Mouse (Mus musculus): ENCODE measurements at regions not wholly inside any gene's neighbourhood (a gene's known extent, or its start where the extent isn't known, plus 50 kb on each side); places are given as distances from the start of the nearest gene placed in this dataset.

DNA sequence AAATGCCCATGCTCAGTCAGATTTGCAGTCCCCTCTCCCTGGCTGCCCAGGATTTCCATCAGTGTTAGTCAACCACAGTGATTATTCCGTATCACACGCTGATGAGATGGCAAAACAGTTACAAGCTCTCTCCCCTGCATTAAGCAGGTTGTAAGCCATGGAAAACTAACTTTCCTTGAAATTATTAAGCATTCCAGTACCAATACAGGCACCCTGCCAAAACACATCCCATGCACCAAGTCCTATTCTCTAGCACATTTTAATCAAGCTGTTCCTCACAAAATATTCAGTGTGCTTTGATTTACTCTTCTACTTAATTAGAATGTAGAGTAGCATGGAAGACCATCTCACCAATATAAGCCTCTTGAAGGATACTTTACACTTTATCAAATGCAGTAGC is 768.4 kb upstream of the Mms22l start:
- ATAC-seq (ENCODE audit: low read depth) = no peak; the same call in 1 of the 2 replicates
- H3K36me3 ChIP-seq (ENCODE audit: control insufficient read depth, insufficient read depth, low read length) = no peaks in the 10 kb centered on the region
- H3K4me3 ChIP-seq (ENCODE audit: low read depth, low read length) = no peak overlapping the region
- H3K9ac ChIP-seq (replicated peaks; ENCODE audit: low read depth, low read length) = no peak overlapping the region
- H3K4me1 ChIP-seq (ENCODE audit: control insufficient read depth, insufficient read depth, low read length) = no peaks in the 10 kb centered on the region
- no peak overlapping the region for H3K27ac ChIP-seq (ENCODE audit: low read depth, low read length)
- H3K9me3 ChIP-seq (ENCODE audit: control insufficient read depth, low read length) = no peaks in the 10 kb centered on the region
- 47% methylated on average over 2 of the region's 2 CpGs for WGBS
- no peak overlapping the region for H3K4me2 ChIP-seq (ENCODE audit: low read depth, low read length)
- H3K27me3 ChIP-seq (ENCODE audit: control insufficient read depth, insufficient read depth, low read length) = no peaks in the 10 kb centered on the region

DNA sequence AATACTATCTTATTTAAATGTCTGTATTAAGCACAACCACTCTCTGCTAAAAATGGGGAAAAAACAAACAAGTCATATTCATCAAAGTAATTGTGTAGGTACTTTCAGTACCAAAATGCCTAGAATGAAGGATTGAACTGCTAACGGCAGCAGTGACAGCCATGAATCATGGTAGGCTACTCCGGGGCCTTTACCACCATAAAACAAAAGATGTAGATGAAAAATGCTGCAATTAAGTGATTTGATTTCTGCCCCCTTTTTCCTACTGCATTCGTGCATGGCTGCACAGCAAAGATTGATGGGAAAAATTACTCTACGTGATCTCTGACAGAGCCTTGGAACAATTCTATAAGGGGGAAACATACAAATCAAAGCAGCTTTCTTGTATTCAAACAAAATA is 763.8 kb upstream of the Mms22l start:
- no peaks in the 10 kb centered on the region for H3K4me1 ChIP-seq (ENCODE audit: control insufficient read depth, insufficient read depth, low read length)
- ATAC-seq (ENCODE audit: low read depth) = 0 out of 2 replicates have a peak, but pooled peaks have one; percentile 41
- no peaks in the 10 kb centered on the region for H3K9me3 ChIP-seq (ENCODE audit: control insufficient read depth, low read length)
- H3K27me3 ChIP-seq (ENCODE audit: control insufficient read depth, insufficient read depth, low read length) = no peaks in the 10 kb centered on the region
- H3K36me3 ChIP-seq (ENCODE audit: control insufficient read depth, insufficient read depth, low read length) = no peaks in the 10 kb centered on the region
- H3K9ac ChIP-seq (replicated peaks; ENCODE audit: low read depth, low read length) = no peak overlapping the region
- H3K4me3 ChIP-seq (ENCODE audit: low read depth, low read length) = no peak overlapping the region
- H3K4me2 ChIP-seq (ENCODE audit: low read depth, low read length) = no peak overlapping the region
- WGBS = 22% methylated on average over 4 of the region's 4 CpGs
- H3K27ac ChIP-seq (ENCODE audit: low read depth, low read length) = no peak overlapping the region

GRCm38 (mm10) chr4:23744079-23744478 is 752.2 kb upstream of the Mms22l start:
- no peaks in the 10 kb centered on the region for H3K36me3 ChIP-seq (ENCODE audit: control insufficient read depth, insufficient read depth, low read length)
- no peak overlapping the region for H3K9ac ChIP-seq (replicated peaks; ENCODE audit: low read depth, low read length)
- WGBS = 33% methylated on average over 7 of the region's 7 CpGs
- no peaks in the 10 kb centered on the region for H3K27me3 ChIP-seq (ENCODE audit: control insufficient read depth, insufficient read depth, low read length)
- no peak overlapping the region for H3K4me3 ChIP-seq (ENCODE audit: low read depth, low read length)
- peak; percentile 88 for ATAC-seq (ENCODE audit: low read depth)
- no peak overlapping the region for H3K27ac ChIP-seq (ENCODE audit: low read depth, low read length)
- peak overlapping the region; percentile 14; the same call in 1 of the 2 replicates for H3K4me2 ChIP-seq (ENCODE audit: low read depth, low read length)
- no peaks in the 10 kb centered on the region for H3K9me3 ChIP-seq (ENCODE audit: control insufficient read depth, low read length)
- H3K4me1 ChIP-seq (ENCODE audit: control insufficient read depth, insufficient read depth, low read length) = no peaks in the 10 kb centered on the region

GRCm38 (mm10) chr4:23758005-23758404 is 738.2 kb upstream of the Mms22l start:
- Histone ChIP-seq H3K4me1 (ENCODE audit: control insufficient read depth, insufficient read depth, low read length) (no peaks in the 10 kb centered on the region), H3K27ac (ENCODE audit: low read depth, low read length) (no peak overlapping the region), H3K27me3 (ENCODE audit: control insufficient read depth, insufficient read depth, low read length) (no peaks in the 10 kb centered on the region), H3K36me3 (ENCODE audit: control insufficient read depth, insufficient read depth, low read length) (no peaks in the 10 kb centered on the region), H3K9ac (replicated peaks; ENCODE audit: low read depth, low read length) (no peak overlapping the region), H3K9me3 (ENCODE audit: control insufficient read depth, low read length) (no peaks in the 10 kb centered on the region), H3K4me3 (ENCODE audit: low read depth, low read length) (no peak overlapping the region), H3K4me2 (ENCODE audit: low read depth, low read length) (no peak overlapping the region)
- ATAC-seq (ENCODE audit: low read depth) = no peak

- Histone ChIP-seq H3K4me3 (ENCODE audit: low read depth, low read length) (no peak overlapping the region), H3K4me2 (ENCODE audit: low read depth, low read length) (no peak overlapping the region), H3K27ac (ENCODE audit: low read depth, low read length) (no peak overlapping the region), H3K36me3 (ENCODE audit: control insufficient read depth, insufficient read depth, low read length) (no peaks in the 10 kb centered on the region), H3K27me3 (ENCODE audit: control insufficient read depth, insufficient read depth, low read length) (no peaks in the 10 kb centered on the region), H3K9ac (replicated peaks; ENCODE audit: low read depth, low read length) (no peak overlapping the region), H3K9me3 (ENCODE audit: control insufficient read depth, low read length) (no peaks in the 10 kb centered on the region), H3K4me1 (ENCODE audit: control insufficient read depth, insufficient read depth, low read length) (no peaks in the 10 kb centered on the region)
- 23% methylated on average over 4 of the region's 4 CpGs for WGBS
- ATAC-seq (ENCODE audit: low read depth) = peak; percentile 96
Observed at GRCm38 (mm10) chr4:23787417-23788204, 708.6 kb upstream of the Mms22l start.

DNA sequence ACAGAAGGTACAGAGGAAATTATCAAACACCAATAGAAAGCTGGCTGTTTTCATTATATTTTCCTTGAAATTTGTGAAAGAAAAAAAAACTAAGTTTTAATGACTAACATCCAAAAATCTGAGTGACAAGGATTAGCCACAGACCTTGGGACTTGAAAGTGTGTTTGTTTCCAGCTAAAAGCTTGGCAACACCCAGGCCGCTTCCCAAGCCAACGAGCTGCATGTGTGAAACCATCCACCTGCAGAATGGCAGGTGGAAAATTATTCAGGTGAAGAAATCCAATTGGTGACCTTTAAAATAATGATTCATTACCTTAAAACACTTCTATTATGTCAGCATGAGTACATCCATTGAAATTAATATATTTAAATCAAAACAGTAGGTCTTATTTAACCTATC is 672.7 kb upstream of the Mms22l start:
- 80% methylated on average over 2 of the region's 2 CpGs for WGBS
- H3K4me2 ChIP-seq (ENCODE audit: low read depth, low read length) = no peak overlapping the region
- H3K9me3 ChIP-seq (ENCODE audit: control insufficient read depth, low read length) = no peaks in the 10 kb centered on the region
- H3K27me3 ChIP-seq (ENCODE audit: control insufficient read depth, insufficient read depth, low read length) = no peaks in the 10 kb centered on the region
- ATAC-seq (ENCODE audit: low read depth) = no peak
- H3K9ac ChIP-seq (replicated peaks; ENCODE audit: low read depth, low read length) = no peak overlapping the region
- no peak overlapping the region for H3K27ac ChIP-seq (ENCODE audit: low read depth, low read length)
- H3K4me1 ChIP-seq (ENCODE audit: control insufficient read depth, insufficient read depth, low read length) = no peaks in the 10 kb centered on the region
- H3K36me3 ChIP-seq (ENCODE audit: control insufficient read depth, insufficient read depth, low read length) = no peaks in the 10 kb centered on the region
- no peak overlapping the region for H3K4me3 ChIP-seq (ENCODE audit: low read depth, low read length)

GRCm38 (mm10) chr4:23826885-23827284 is 669.4 kb upstream of the Mms22l start:
- ATAC-seq (ENCODE audit: low read depth) = peak; percentile 28; the same call in 1 of the 2 replicates
- H3K4me1 ChIP-seq (ENCODE audit: control insufficient read depth, insufficient read depth, low read length) = no peaks in the 10 kb centered on the region
- H3K27ac ChIP-seq (ENCODE audit: low read depth, low read length) = no peak overlapping the region
- H3K27me3 ChIP-seq (ENCODE audit: control insufficient read depth, insufficient read depth, low read length) = no peaks in the 10 kb centered on the region
- H3K4me3 ChIP-seq (ENCODE audit: low read depth, low read length) = no peak overlapping the region
- H3K9ac ChIP-seq (replicated peaks; ENCODE audit: low read depth, low read length) = no peak overlapping the region
- no peak overlapping the region for H3K4me2 ChIP-seq (ENCODE audit: low read depth, low read length)
- no peaks in the 10 kb centered on the region for H3K9me3 ChIP-seq (ENCODE audit: control insufficient read depth, low read length)
- WGBS = 2% methylated on average over 2 of the region's 2 CpGs
- no peaks in the 10 kb centered on the region for H3K36me3 ChIP-seq (ENCODE audit: control insufficient read depth, insufficient read depth, low read length)

DNA sequence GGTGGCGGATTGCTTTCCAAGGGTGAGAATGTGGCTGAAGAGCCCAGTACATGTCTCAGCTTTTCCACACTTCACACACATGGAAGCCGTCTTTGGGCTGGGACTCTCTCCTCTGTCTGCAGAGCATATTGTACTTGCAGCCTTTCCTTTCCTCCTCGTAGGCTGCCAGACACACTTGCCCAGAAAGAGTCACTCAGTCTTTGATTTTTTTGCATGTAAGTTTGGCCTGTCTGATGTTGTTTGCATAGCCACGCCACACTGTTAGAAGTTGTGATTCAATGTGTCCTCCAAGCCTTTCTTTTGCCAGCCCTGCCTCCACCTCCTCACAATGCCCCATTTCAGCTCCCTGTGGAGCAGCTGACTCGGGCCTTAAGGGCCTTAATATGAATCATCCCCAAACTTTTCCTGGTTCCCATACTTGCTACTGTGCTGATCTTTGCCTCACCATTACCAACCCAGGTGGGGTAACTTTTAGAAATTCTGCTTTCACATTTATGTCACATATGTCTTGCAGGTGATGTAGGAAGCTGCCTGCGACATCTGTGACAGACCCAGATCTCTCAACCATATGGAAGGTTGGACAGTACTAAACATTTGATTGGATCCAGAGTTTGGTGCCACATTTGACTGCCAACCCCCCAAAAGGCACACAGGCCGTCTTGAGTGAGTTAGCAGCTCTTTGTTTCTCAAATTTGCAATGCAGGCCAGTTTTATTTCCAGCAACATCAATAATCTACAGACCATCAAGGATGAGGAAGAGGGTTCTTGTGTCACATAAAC is 663.7 kb upstream of the Mms22l start:
- Histone ChIP-seq H3K9me3 (ENCODE audit: control insufficient read depth, low read length) (no peaks in the 10 kb centered on the region), H3K9ac (replicated peaks; ENCODE audit: low read depth, low read length) (no peak overlapping the region), H3K4me3 (ENCODE audit: low read depth, low read length) (no peak overlapping the region), H3K27ac (ENCODE audit: low read depth, low read length) (no peak overlapping the region), H3K4me1 (ENCODE audit: control insufficient read depth, insufficient read depth, low read length) (no peaks in the 10 kb centered on the region), H3K27me3 (ENCODE audit: control insufficient read depth, insufficient read depth, low read length) (no peaks in the 10 kb centered on the region), H3K4me2 (ENCODE audit: low read depth, low read length) (no peak overlapping the region), H3K36me3 (ENCODE audit: control insufficient read depth, insufficient read depth, low read length) (no peaks in the 10 kb centered on the region)
- 50% methylated on average over 7 of the region's 7 CpGs for WGBS
- no peak for ATAC-seq (ENCODE audit: low read depth)

- 58% methylated on average over 4 of the region's 4 CpGs for WGBS
- no peak overlapping the region for H3K9ac ChIP-seq (replicated peaks; ENCODE audit: low read depth, low read length)
- H3K4me2 ChIP-seq (ENCODE audit: low read depth, low read length) = no peak overlapping the region
- no peak for ATAC-seq (ENCODE audit: low read depth)
- no peaks in the 10 kb centered on the region for H3K27me3 ChIP-seq (ENCODE audit: control insufficient read depth, insufficient read depth, low read length)
- H3K4me3 ChIP-seq (ENCODE audit: low read depth, low read length) = no peak overlapping the region
- H3K36me3 ChIP-seq (ENCODE audit: control insufficient read depth, insufficient read depth, low read length) = no peaks in the 10 kb centered on the region
- H3K4me1 ChIP-seq (ENCODE audit: control insufficient read depth, insufficient read depth, low read length) = no peaks in the 10 kb centered on the region
- H3K27ac ChIP-seq (ENCODE audit: low read depth, low read length) = no peak overlapping the region
- no peaks in the 10 kb centered on the region for H3K9me3 ChIP-seq (ENCODE audit: control insufficient read depth, low read length)
Observed at GRCm38 (mm10) chr4:23843609-23844287, 652.5 kb upstream of the Mms22l start.

Data from neural tube, embryonic 14.5 days (tissue).